Mouse (Mus musculus): ENCODE results near the gene Tmem94.

DNA sequence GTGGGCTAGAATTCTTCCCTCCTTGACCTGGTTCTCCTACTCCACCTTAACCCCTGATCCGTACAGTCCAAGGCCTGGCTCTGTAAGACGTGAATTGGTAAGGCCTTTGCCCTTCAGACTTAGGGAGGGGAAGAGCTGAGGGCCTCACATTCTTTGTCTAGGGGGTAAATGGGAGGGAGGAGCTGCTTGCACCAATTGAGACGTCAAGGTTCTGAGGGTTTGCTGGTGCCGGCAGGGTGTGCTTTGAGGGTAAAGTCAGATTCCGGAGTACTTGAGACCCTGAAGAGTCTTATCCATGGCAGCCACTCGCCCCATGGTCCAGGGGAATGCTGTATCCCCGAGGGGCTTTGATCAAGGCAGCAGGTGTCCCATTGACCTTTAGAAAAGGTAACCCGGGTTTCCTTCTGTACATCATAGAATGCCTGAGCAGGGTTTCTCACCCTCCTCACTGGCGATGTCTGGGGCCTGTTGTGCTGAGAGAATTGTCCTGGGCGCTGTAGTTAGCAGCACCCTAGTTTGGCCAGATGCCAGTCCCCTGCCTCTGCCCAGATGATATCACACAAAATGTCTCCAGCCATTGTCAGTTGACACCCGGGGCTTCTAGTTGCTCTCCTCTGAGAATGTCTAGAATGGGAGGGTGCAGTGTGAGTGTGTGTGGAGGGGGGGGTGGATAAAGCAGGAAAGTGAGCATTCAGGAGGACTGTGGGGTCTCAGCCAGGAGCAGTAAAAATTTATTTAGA is 71.6 kb downstream of the Tmem94 start:
- TF ChIP-seq RAD21 (IDR thresholded peaks at IDR 0.05; ENCODE audit: low read depth, low read length) (no peak), CTCF (conservative IDR thresholded peaks at IDR 0.05 in 1 of 2, IDR thresholded peaks at IDR 0.05 in 1 of 2; ENCODE audit: low read depth in 2 of 2, low read length in 2 of 2) (no peak), UBTF (IDR thresholded peaks at IDR 0.05; ENCODE audit: low read depth, low read length) (no peak), POLR2A (IDR thresholded peaks at IDR 0.05; ENCODE audit: low read depth, low read length) (no peak), EP300 (IDR thresholded peaks at IDR 0.05; ENCODE audit: low read length) (no peak)
